11 mouse cellular contexts compared by ENCODE assay signal in genomic region chr4:8200081-8200480, GRCm38 (mm10). TPM values are rescaled to one million over a fixed set of nuclear protein-coding genes. Genes with fewer than 3 reads are reported as not detected.
DNase-seq lines count a peak whose midpoint lies in the region; ATAC-seq lines count a peak whose summit lies in the region.
"Had no signal": no experiment of that assay in that cellular context is flagged by ENCODE, and none has a peak within 500 bp of the region (broad histone marks: within the 10 kb centered on the region; RNA-seq: fewer than 3 reads in every experiment).

No protein-coding gene starts in this region.

- H3K9me3 ChIP-seq in heart, embryonic 16.5 days (replicated peaks; ENCODE audit: control insufficient read depth, low read length): no peaks in the 10 kb centered on the region
- H3K9me3 ChIP-seq in stomach, embryonic 16.5 days (replicated peaks; ENCODE audit: control insufficient read depth, low read length): no peaks in the 10 kb centered on the region
- H3K9me3 ChIP-seq: limb, embryonic 15.5 days had no signal

- H3K4me2 ChIP-seq in heart, embryonic 16.5 days (ENCODE audit: low read depth, low read length): no peak overlapping the region
- no peak overlapping the region for H3K4me2 ChIP-seq in stomach, embryonic 16.5 days (ENCODE audit: low read depth, low read length)
- H3K4me2 ChIP-seq: limb, embryonic 15.5 days had no signal

- H3K27ac ChIP-seq in heart, embryonic 16.5 days (ENCODE audit: low read length): peak overlapping the region; percentile 62
- H3K27ac ChIP-seq in stomach, embryonic 16.5 days (ENCODE audit: low read length): no peak overlapping the region
- H3K27ac ChIP-seq: limb, embryonic 15.5 days had no signal

- no peak overlapping the region for H3K9ac ChIP-seq in heart, embryonic 16.5 days (ENCODE audit: low read length)
- H3K9ac ChIP-seq in stomach, embryonic 16.5 days (ENCODE audit: low read length): no peak overlapping the region
- H3K9ac ChIP-seq: limb, embryonic 15.5 days had no signal

- 26% methylated on average over 5 of the region's 5 CpGs for WGBS in heart, embryonic 16.5 days
- 70% methylated on average over 5 of the region's 5 CpGs for WGBS in stomach, embryonic 16.5 days

- H3K27me3 ChIP-seq in heart, embryonic 16.5 days (ENCODE audit: control insufficient read depth, insufficient read depth, low read length): no peaks in the 10 kb centered on the region
- H3K27me3 ChIP-seq in stomach, embryonic 16.5 days (ENCODE audit: control insufficient read depth, insufficient read depth, low read length): no peaks in the 10 kb centered on the region
- H3K27me3 ChIP-seq: limb, embryonic 15.5 days had no signal

- peaks cover 17% of the 10 kb centered on the region for H3K4me1 ChIP-seq in heart, embryonic 16.5 days (ENCODE audit: control insufficient read depth, insufficient read depth, low read length)
- H3K4me1 ChIP-seq in stomach, embryonic 16.5 days (ENCODE audit: control insufficient read depth, insufficient read depth, low read length): no peaks in the 10 kb centered on the region
- H3K4me1 ChIP-seq: limb, embryonic 15.5 days had no signal

- intact Hi-C loops in heart, postnatal 36 days (cut with DNase I): loop anchor here (5.0 kb wide), 1 partner anchor 37 kb away; the partner anchor contains the start of gene Car8

- no peak overlapping the region for H3K4me3 ChIP-seq in heart, embryonic 16.5 days (ENCODE audit: low read length)
- no peak overlapping the region for H3K4me3 ChIP-seq in stomach, embryonic 16.5 days (replicated peaks; ENCODE audit: low read length)
- H3K4me3 ChIP-seq: limb, embryonic 15.5 days had no signal

- H3K36me3 ChIP-seq in heart, embryonic 16.5 days (ENCODE audit: control insufficient read depth, insufficient read depth): no peaks in the 10 kb centered on the region
- H3K36me3 ChIP-seq in stomach, embryonic 16.5 days (ENCODE audit: control insufficient read depth, insufficient read depth, low read length): no peaks in the 10 kb centered on the region
- H3K36me3 ChIP-seq: limb, embryonic 15.5 days had no signal

- peak; percentile 94 for ATAC-seq in heart, embryonic 16.5 days (replicated peaks; ENCODE audit: extremely low read depth, insufficient read depth, low FRiP score)
- ATAC-seq in stomach, embryonic 16.5 days (ENCODE audit: insufficient read depth, low FRiP score): peak; percentile 66; the same call in 1 of the 2 replicates

- DNase-seq in heart, adult 11 months: peak; percentile 99
- DNase-seq in heart, postnatal 36 days: no peak
- peak; percentile 49 for DNase-seq in liver
- DNase-seq in embryo, embryonic 10.5 days (ENCODE audit: low spot score): no peak
- no peak for DNase-seq in cerebellum, postnatal 4 days (ENCODE audit: low spot score in 2 of 2)
- no peak for DNase-seq in cerebellum, postnatal 14 days
- DNase-seq: cerebellum, adult 11-12 months; gastrocnemius, postnatal 14 days had no signal

RNA-seq across cellular contexts. Expression of gene Car8, which starts 38.8 kb away (rescaled TPM):
- 10 to 100 TPM in 1 of 2 experiments, 1 to 10 TPM in 1; 9.1 to 12.4 TPM for total RNA-seq in heart, postnatal 36 days (2021)
- polyA plus RNA-seq in heart, embryonic 16.5 days (2015; fragmentation: Nextera tagmentation; extraction: Ambion mirVana): 12.0 and 12.9 TPM in 2 replicates
- 12.8 and 13.3 TPM in 2 replicates for polyA plus RNA-seq in stomach, embryonic 16.5 days (2015; fragmentation: Nextera tagmentation; extraction: Ambion mirVana)

Comparison
In these comparisons a context has a peak if more than half of its experiments do, and no peak if none do; other contexts are left out.
1. DNase-seq: peak in heart, adult 11 months (single experiment) and liver (single experiment); none in heart, postnatal 36 days (0 of 2), embryo, embryonic 10.5 days (single experiment), cerebellum, postnatal 4 days (0 of 2) and cerebellum, postnatal 14 days (0 of 2).